Mouse (Mus musculus) testis, adult 2 months (tissue): ENCODE results near the gene Lgi2.

ENCODE experiments used
- CTCF ChIP-seq: fragments of 200-500 bp; IDR thresholded peaks from 2 replicates; pipeline ENCODE4 v1.5.1; 2012; ENCODE audit warnings: low read depth, mild to moderate bottlenecking, inconsistent platforms, low read length, moderate library complexity; ENCODE audit not compliant: control insufficient read depth, insufficient read depth, insufficient replicate concordance
- POLR2A ChIP-seq: fragments of 200-500 bp; IDR thresholded peaks from 2 replicates; pipeline ENCODE4 v1.6.1; 2012; ENCODE audit warnings: low read depth, mild to moderate bottlenecking, inconsistent platforms, low read length, moderate library complexity; ENCODE audit not compliant: control insufficient read depth

- TF ChIP-seq POLR2A (no peak), CTCF (no peak)
These were observed 43.4 kb upstream of the Lgi2 start for GRCm38 (mm10) chr5:52609672-52610071.
